Mouse (Mus musculus) brain, embryonic 14.5 days (tissue): Measurements from ENCODE around the gene Met.

ENCODE experiments used
- CTCF ChIP-seq: fragments of 200-500 bp; IDR thresholded peaks from 2 replicates; pipeline ENCODE4 v1.5.1; 2012; ENCODE audit warnings: inconsistent platforms, mild to moderate bottlenecking, moderate library complexity, borderline replicate concordance; ENCODE audit not compliant: insufficient read depth, insufficient read length; ENCODE audit errors: extremely low read depth
- POLR2A ChIP-seq: fragments of 200-500 bp; IDR thresholded peaks from 2 replicates; pipeline ENCODE4 v1.6.1; 2012; ENCODE audit warnings: mild to moderate bottlenecking, inconsistent platforms, borderline replicate concordance; ENCODE audit not compliant: poor library complexity, insufficient read depth, insufficient read length, severe bottlenecking; ENCODE audit errors: extremely low read depth

DNA sequence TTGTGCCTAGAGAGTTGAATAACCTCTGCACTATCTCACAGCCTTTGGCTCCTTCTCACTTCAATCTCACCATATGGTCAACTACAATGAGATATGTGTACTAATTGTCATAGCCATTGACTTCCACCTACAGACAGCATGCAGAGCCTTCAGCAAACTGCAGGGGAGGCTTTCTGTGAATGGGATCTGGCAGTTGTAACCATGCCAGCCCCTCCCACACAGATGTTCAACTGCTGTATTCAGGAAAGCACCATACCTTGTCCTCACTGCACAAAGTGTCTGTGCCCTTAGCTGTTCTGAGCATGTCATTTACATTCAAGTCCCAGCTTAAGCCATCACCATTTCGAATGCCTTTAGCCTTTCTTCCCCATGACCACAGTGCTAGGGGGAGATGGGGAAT lies 14.2 kb downstream of the Met start:
- TF ChIP-seq POLR2A (no peak), CTCF (no peak)
